Mouse (Mus musculus): ENCODE measurements around the gene Tnfrsf13c. TPM values are rescaled to one million over a fixed set of nuclear protein-coding genes. Genes with fewer than 3 reads are reported as not detected.
A peak's percentile ranks its signal among the peaks of the same experiment; 100 is the strongest.

Gene Tnfrsf13c
- total and polyA plus RNA-seq, 2 experiments from 2014 or later: 0.27 to 2.1 TPM

- H3K27me3 ChIP-seq (ENCODE audit: insufficient read depth, low read length): peaks cover 24% of the 10 kb centered on the region
- no peak overlapping the region for H3K27ac ChIP-seq (ENCODE audit: low read depth, low read length)
- peaks cover 48% of the 10 kb centered on the region for H3K36me3 ChIP-seq (ENCODE audit: insufficient read depth, low read length)
- ATAC-seq (ENCODE audit: low FRiP score) (no peak), DNase-seq (ENCODE audit: low spot score) (no peak)
- WGBS: 66% methylated on average over 10 of the region's 10 CpGs
- H3K9ac ChIP-seq (replicated peaks; ENCODE audit: low read length, poor library complexity, severe bottlenecking): 0 out of 2 replicates have a peak overlapping the region, but pooled peaks have one; percentile 13
- no peak overlapping the region for H3K4me3 ChIP-seq (ENCODE audit: low read depth, low read length)
- H3K4me1 ChIP-seq (ENCODE audit: insufficient read depth, low read length): peaks cover 9% of the 10 kb centered on the region; the same call in 1 of the 2 replicates
- TF ChIP-seq CTCF (IDR thresholded peaks at IDR 0.05): no peak
- no peak overlapping the region for H3K4me2 ChIP-seq (ENCODE audit: low read depth, low read length, poor library complexity, severe bottlenecking)
- H3K9me3 ChIP-seq (ENCODE audit: low read length): no peaks in the 10 kb centered on the region
Measured at GRCm38 (mm10) chr15:82204680-82205371, 19.3 kb downstream of the Tnfrsf13c start.

- H3K27me3 ChIP-seq (ENCODE audit: insufficient read depth, low read length): peaks cover 16% of the 10 kb centered on the region; the same call in 1 of the 2 replicates
- no peaks in the 10 kb centered on the region for H3K9me3 ChIP-seq (ENCODE audit: low read length)
- ATAC-seq (ENCODE audit: low FRiP score) (no peak), DNase-seq (ENCODE audit: low spot score) (no peak)
- no peak for TF ChIP-seq CTCF (IDR thresholded peaks at IDR 0.05)
- peaks cover 58% of the 10 kb centered on the region for H3K36me3 ChIP-seq (ENCODE audit: insufficient read depth, low read length)
- H3K9ac ChIP-seq (replicated peaks; ENCODE audit: low read length, poor library complexity, severe bottlenecking): no peak overlapping the region
- no peak overlapping the region for H3K4me3 ChIP-seq (ENCODE audit: low read depth, low read length)
- H3K4me2 ChIP-seq (ENCODE audit: low read depth, low read length, poor library complexity, severe bottlenecking): no peak overlapping the region
- 67% methylated on average over 20 of the region's 20 CpGs for WGBS
- H3K4me1 ChIP-seq (ENCODE audit: insufficient read depth, low read length): peaks cover 9% of the 10 kb centered on the region; the same call in 1 of the 2 replicates
- H3K27ac ChIP-seq (ENCODE audit: low read depth, low read length): no peak overlapping the region
Measured at GRCm38 (mm10) chr15:82203611-82204351, 20.4 kb downstream of the Tnfrsf13c start.

- 94% methylated on average over 10 of the region's 10 CpGs for WGBS
- H3K36me3 ChIP-seq (ENCODE audit: insufficient read depth, low read length): peaks cover 65% of the 10 kb centered on the region
Measured at GRCm38 (mm10) chr15:82203090-82203489, 21.1 kb downstream of the Tnfrsf13c start.

GRCm38 (mm10) chr15:82202086-82202485, 22.1 kb downstream of the Tnfrsf13c start:
- TF ChIP-seq CTCF (IDR thresholded peaks at IDR 0.05): no peak
- Histone ChIP-seq H3K9ac (replicated peaks; ENCODE audit: low read length, poor library complexity, severe bottlenecking) (no peak overlapping the region), H3K9me3 (ENCODE audit: low read length) (no peaks in the 10 kb centered on the region), H3K27ac (ENCODE audit: low read depth, low read length) (no peak overlapping the region), H3K36me3 (ENCODE audit: insufficient read depth, low read length) (peaks cover 75% of the 10 kb centered on the region), H3K27me3 (ENCODE audit: insufficient read depth, low read length) (peaks cover 11% of the 10 kb centered on the region; the same call in 1 of the 2 replicates), H3K4me3 (ENCODE audit: low read depth, low read length) (no peak overlapping the region), H3K4me1 (ENCODE audit: insufficient read depth, low read length) (peaks cover 5% of the 10 kb centered on the region; the same call in 1 of the 2 replicates), H3K4me2 (ENCODE audit: low read depth, low read length, poor library complexity, severe bottlenecking) (no peak overlapping the region)
- DNase-seq (ENCODE audit: low spot score) (no peak), ATAC-seq (ENCODE audit: low FRiP score) (no peak)
- 89% methylated on average over 6 of the region's 6 CpGs for WGBS

More at GRCm38 (mm10) chr15:82203090-82203489, 21.1 kb downstream of the Tnfrsf13c start:
- H3K27me3 ChIP-seq (ENCODE audit: insufficient read depth, low read length): peaks cover 14% of the 10 kb centered on the region; the same call in 1 of the 2 replicates
- ATAC-seq (ENCODE audit: low FRiP score): no peak
- no peak overlapping the region for H3K27ac ChIP-seq (ENCODE audit: low read depth, low read length)
- no peak overlapping the region for H3K4me2 ChIP-seq (ENCODE audit: low read depth, low read length, poor library complexity, severe bottlenecking)
- no peak overlapping the region for H3K9ac ChIP-seq (replicated peaks; ENCODE audit: low read length, poor library complexity, severe bottlenecking)
- DNase-seq (ENCODE audit: low spot score): no peak
- H3K4me3 ChIP-seq (ENCODE audit: low read depth, low read length): no peak overlapping the region
- H3K9me3 ChIP-seq (ENCODE audit: low read length): no peaks in the 10 kb centered on the region
- peaks cover 9% of the 10 kb centered on the region; the same call in 1 of the 2 replicates for H3K4me1 ChIP-seq (ENCODE audit: insufficient read depth, low read length)
- no peak for TF ChIP-seq CTCF (IDR thresholded peaks at IDR 0.05)

DNA sequence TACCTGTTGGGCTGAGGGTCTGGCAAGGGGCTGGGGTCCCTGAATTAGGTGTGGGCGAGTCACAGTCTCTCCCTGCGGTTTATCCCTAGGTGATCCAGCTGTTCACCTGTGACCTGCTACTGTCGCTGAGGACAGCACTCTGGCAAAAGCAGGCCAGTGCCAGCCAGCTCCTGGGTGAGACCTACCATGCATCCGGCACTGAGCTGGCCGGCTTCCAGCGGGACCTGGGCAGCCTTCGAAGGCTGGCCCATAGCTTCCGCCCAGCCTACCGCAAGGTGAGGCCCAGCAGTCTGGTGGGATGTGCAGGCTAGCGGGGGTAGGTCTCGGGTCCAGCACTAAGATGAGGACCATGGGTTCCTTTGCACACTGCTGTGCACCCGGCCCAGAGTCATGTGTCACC, 24.6 kb downstream of the Tnfrsf13c start:
- no peaks in the 10 kb centered on the region for H3K4me1 ChIP-seq (ENCODE audit: insufficient read depth, low read length)
- no peak; the same call in 1 of the 2 replicates for ATAC-seq (ENCODE audit: low FRiP score)
- H3K36me3 ChIP-seq (ENCODE audit: insufficient read depth, low read length): peaks cover 92% of the 10 kb centered on the region
- H3K9ac ChIP-seq (replicated peaks; ENCODE audit: low read length, poor library complexity, severe bottlenecking): no peak overlapping the region
- WGBS: 93% methylated on average over 12 of the region's 12 CpGs
- H3K27me3 ChIP-seq (ENCODE audit: insufficient read depth, low read length): no peaks in the 10 kb centered on the region
- H3K4me3 ChIP-seq (ENCODE audit: low read depth, low read length): no peak overlapping the region
- DNase-seq (ENCODE audit: low spot score): no peak
- H3K27ac ChIP-seq (ENCODE audit: low read depth, low read length): no peak overlapping the region
- TF ChIP-seq CTCF (IDR thresholded peaks at IDR 0.05): no peak
- H3K4me2 ChIP-seq (ENCODE audit: low read depth, low read length, poor library complexity, severe bottlenecking): no peak overlapping the region
- no peaks in the 10 kb centered on the region for H3K9me3 ChIP-seq (ENCODE audit: low read length)

DNA sequence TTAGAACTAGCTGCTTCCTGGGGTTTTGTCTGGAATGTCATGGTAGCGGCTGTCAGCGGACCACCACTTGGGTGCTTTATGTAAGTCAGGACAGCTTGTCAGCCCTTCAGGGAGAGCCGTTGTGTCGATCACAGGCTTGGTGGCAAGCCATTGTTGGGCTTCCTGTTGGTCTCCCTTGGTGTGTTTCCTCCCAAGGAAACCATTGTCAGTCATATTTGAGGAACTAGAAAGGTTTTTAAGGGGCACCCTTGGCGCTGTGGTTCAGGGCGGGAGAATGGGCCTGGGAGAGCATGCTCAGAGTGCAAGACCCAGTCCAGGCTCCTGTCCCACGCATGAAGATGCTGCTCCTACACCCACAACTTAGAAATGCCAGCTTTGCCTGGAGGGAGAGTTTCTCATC, 25.8 kb downstream of the Tnfrsf13c start:
- H3K36me3 ChIP-seq (ENCODE audit: insufficient read depth, low read length): peaks cover 92% of the 10 kb centered on the region
- H3K4me2 ChIP-seq (ENCODE audit: low read depth, low read length, poor library complexity, severe bottlenecking): no peak overlapping the region
- 89% methylated on average over 7 of the region's 7 CpGs for whole genome bisulfite sequencing
- no peak overlapping the region for H3K9ac ChIP-seq (replicated peaks; ENCODE audit: low read length, poor library complexity, severe bottlenecking)
- ATAC-seq (ENCODE audit: low FRiP score) (no peak), DNase-seq (ENCODE audit: low spot score) (no peak)
- no peaks in the 10 kb centered on the region for H3K9me3 ChIP-seq (ENCODE audit: low read length)
- H3K27me3 ChIP-seq (ENCODE audit: insufficient read depth, low read length): no peaks in the 10 kb centered on the region
- no peak overlapping the region for H3K27ac ChIP-seq (ENCODE audit: low read depth, low read length)
- H3K4me3 ChIP-seq (ENCODE audit: low read depth, low read length): no peak overlapping the region
- TF ChIP-seq CTCF (IDR thresholded peaks at IDR 0.05): no peak
- no peaks in the 10 kb centered on the region for H3K4me1 ChIP-seq (ENCODE audit: insufficient read depth, low read length)

Measured in midbrain, postnatal 0 days (tissue).